Mouse (Mus musculus) MEL (cell line): ENCODE results near the gene Gm17657.

Experiments
- CTCF ChIP-seq, 3 experiments: IDR thresholded peaks in 2 of 3; conservative IDR thresholded peaks in 1 of 3; 2 replicates each; pipeline ENCODE4 v1.5.1; 2011 to 2012; ENCODE audit warnings: low read length in 3 of 3, low read depth in 2 of 3, mild to moderate bottlenecking in 2 of 3, improper control_type of control experiment in 1 of 3, inconsistent platforms in 1 of 3, mixed read lengths in 1 of 3, moderate library complexity in 1 of 3; ENCODE audit not compliant: control insufficient read depth in 1 of 3, insufficient read depth in 1 of 3, poor library complexity in 1 of 3, severe bottlenecking in 1 of 3
- E2F4 ChIP-seq: IDR thresholded peaks from 2 replicates; pipeline ENCODE4 v1.6.1; 2011; ENCODE audit warnings: low read depth, low read length, improper control_type of control experiment, borderline replicate concordance
- EP300 ChIP-seq, 2 experiments: IDR thresholded peaks; 2 replicates each; pipeline ENCODE4 v1.6.1; 2011; ENCODE audit warnings: improper control_type of control experiment in 2 of 2, low read length in 2 of 2, low read depth in 1 of 2, mild to moderate bottlenecking in 1 of 2
- MEF2A ChIP-seq: IDR thresholded peaks from 2 replicates; pipeline ENCODE4 v1.6.1; 2014; ENCODE audit warnings: low read depth, mild to moderate bottlenecking, inconsistent platforms, low read length, improper control_type of control experiment; ENCODE audit not compliant: poor library complexity, insufficient replicate concordance, severe bottlenecking; ENCODE audit errors: extremely low read depth
- MXI1 ChIP-seq: IDR thresholded peaks from 2 replicates; pipeline ENCODE4 v1.6.1; 2011; ENCODE audit warnings: mild to moderate bottlenecking, low read depth, low read length, improper control_type of control experiment
- POLR2A ChIP-seq, 2 experiments: IDR thresholded peaks; 2 replicates each; pipeline ENCODE4 v1.6.1; 2011 to 2012; ENCODE audit warnings: low read length in 2 of 2, mild to moderate bottlenecking in 2 of 2, control low read depth in 1 of 2, improper control_type of control experiment in 1 of 2, low read depth in 1 of 2, moderate library complexity in 1 of 2; ENCODE audit not compliant: control insufficient read depth in 1 of 2, insufficient read depth in 1 of 2, poor library complexity in 1 of 2
- ZC3H11A ChIP-seq: IDR thresholded peaks from 2 replicates; pipeline ENCODE4 v1.6.1; 2012; ENCODE audit warnings: low read depth, mild to moderate bottlenecking, inconsistent platforms, low read length, improper control_type of control experiment

DNA sequence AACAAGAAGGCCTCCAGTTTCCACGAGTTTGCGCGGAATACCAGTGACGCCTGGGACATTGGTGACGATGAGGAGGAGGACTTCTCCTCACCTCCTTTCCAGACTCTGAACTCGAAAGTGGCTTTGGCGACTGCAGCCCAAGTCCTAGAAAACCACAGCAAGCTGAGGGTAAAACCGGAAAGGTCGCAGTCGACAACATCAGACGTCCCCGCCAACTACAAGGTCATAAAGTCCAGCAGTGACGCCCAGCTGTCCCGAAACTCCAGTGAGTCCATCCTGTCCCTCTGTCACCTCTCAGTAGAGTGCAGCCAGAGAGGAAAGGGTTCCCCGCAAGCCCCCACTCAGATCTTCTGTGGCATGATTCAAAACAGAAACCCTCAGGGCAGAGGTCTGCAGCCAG, 19.0 kb upstream of the Gm17657 start:
- no peak for TF ChIP-seq CTCF (IDR thresholded peaks at IDR 0.05 in 2 of 3, conservative IDR thresholded peaks at IDR 0.05 in 1 of 3; ENCODE audit: control insufficient read depth in 1 of 3, insufficient read depth in 1 of 3, low read depth in 2 of 3, low read length in 3 of 3, poor library complexity in 1 of 3, severe bottlenecking in 1 of 3)
- TF ChIP-seq POLR2A (IDR thresholded peaks at IDR 0.05; ENCODE audit: control insufficient read depth in 1 of 2, insufficient read depth in 1 of 2, low read depth in 1 of 2, low read length in 2 of 2, poor library complexity in 1 of 2): no peak
- TF ChIP-seq ZC3H11A: no peak
- TF ChIP-seq E2F4: no peak
- no peak for TF ChIP-seq EP300 (IDR thresholded peaks at IDR 0.05; ENCODE audit: low read depth in 1 of 2, low read length in 2 of 2)
- TF ChIP-seq MEF2A: no peak
- no peak for TF ChIP-seq MXI1
